17 mouse cellular contexts compared by ENCODE assay signal in the genomic region with DNA sequence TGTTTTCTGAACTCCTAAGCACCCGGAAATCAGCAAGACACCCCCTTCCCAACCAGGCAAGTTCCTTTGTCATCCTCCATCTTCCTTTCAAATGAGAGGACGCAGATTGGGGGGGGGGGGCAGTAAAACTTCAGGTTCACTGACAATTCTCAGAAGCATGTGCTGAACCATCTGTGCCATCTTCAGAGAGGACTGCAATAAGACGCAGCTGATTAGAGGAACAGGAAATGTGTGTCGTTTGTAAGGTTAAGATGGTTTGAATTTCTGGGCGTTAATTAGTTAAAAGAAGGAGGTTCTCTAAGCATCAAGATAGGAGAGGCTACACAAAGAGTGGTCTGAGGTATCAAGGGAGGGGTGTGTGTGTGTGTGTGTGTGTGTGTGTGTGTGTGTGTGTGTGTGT.
DNase-seq lines count a peak whose midpoint lies in the region; TF ChIP-seq lines count a peak whose summit lies in the region.
"Had no signal": no experiment of that assay in that cellular context is flagged by ENCODE, and none has a peak within 500 bp of the region (broad histone marks: within the 10 kb centered on the region; RNA-seq: fewer than 3 reads in every experiment).

No protein-coding gene starts in this region.

- peak overlapping the region; percentile 19; the same call in 1 of the 2 replicates for H3K27ac ChIP-seq in layer of hippocampus, adult 2 months
- no peak overlapping the region for H3K27ac ChIP-seq in gastrocnemius, adult 2 months
- H3K27ac ChIP-seq: forebrain, embryonic 12.5 days; hindbrain, embryonic 14.5 days; limb, embryonic 12.5 days; liver, embryonic 14.5 days; macrophage; neural tube, embryonic 13.5 days had no signal

- intact Hi-C loops in gastrocnemius, adult 2 months (cut with DNase I): no loop called here

- DNase-seq in layer of hippocampus, adult 2 months (ENCODE audit: low spot score in 2 of 2): no peak
- DNase-seq in layer of hippocampus, adult 9-10 months (ENCODE audit: low spot score): no peak
- peak; percentile 73 for DNase-seq in CD4-positive, CD25-positive, alpha-beta regulatory T cell, adult 2 months (ENCODE audit: low read depth, low spot score)
- peak; percentile 59 for DNase-seq in brain, embryonic 14.5 days (ENCODE audit: low read depth)
- peak; percentile 75 for DNase-seq in naive thymus-derived CD4-positive, alpha-beta T cell, adult 2 months (ENCODE audit: low read depth)
- DNase-seq in right cerebral cortex, adult 18-20 months: no peak
- DNase-seq in gastrocnemius, adult 2 months: no peak
- DNase-seq: cerebellum, adult 2 months; heart, postnatal 14 days; kidney, adult 8-10 months; thymus, postnatal 4 days had no signal

- TF ChIP-seq CTCF in layer of hippocampus, adult 2 months (conservative IDR thresholded peaks at IDR 0.05): no peak
- no peak for TF ChIP-seq CTCF in brain, embryonic 14.5 days (IDR thresholded peaks at IDR 0.05; ENCODE audit: borderline replicate concordance, extremely low read depth, insufficient read depth, insufficient read length)
- TF ChIP-seq CTCF in gastrocnemius, adult 2 months (IDR thresholded peaks at IDR 0.05): no peak

- H3K4me3 ChIP-seq in layer of hippocampus, adult 2 months: no peak overlapping the region
- H3K4me3 ChIP-seq in gastrocnemius, adult 2 months: no peak overlapping the region
- H3K4me3 ChIP-seq: forebrain, embryonic 12.5 days; limb, embryonic 12.5 days; neural tube, embryonic 13.5 days had no signal

- TF ChIP-seq POLR2A in brain, embryonic 14.5 days (IDR thresholded peaks at IDR 0.05; ENCODE audit: borderline replicate concordance, extremely low read depth, insufficient read depth, insufficient read length, poor library complexity, severe bottlenecking): no peak

Comparison
In these comparisons a context has a peak if more than half of its experiments do, and no peak if none do; other contexts are left out.
1. DNase-seq: peak in CD4-positive, CD25-positive, alpha-beta regulatory T cell, adult 2 months (single experiment), brain, embryonic 14.5 days (single experiment) and naive thymus-derived CD4-positive, alpha-beta T cell, adult 2 months (single experiment); none in layer of hippocampus, adult 2 months (0 of 2), layer of hippocampus, adult 9-10 months (single experiment), right cerebral cortex, adult 18-20 months (single experiment) and gastrocnemius, adult 2 months (single experiment).